Mouse (Mus musculus): ENCODE results near the gene Stk40. TPM values are rescaled to one million over a fixed set of nuclear protein-coding genes. Genes with fewer than 3 reads are reported as not detected.

Stk40 gene
- polyA plus RNA-seq, 1 experiment from 2014 or later, result 49.4 TPM

Other genes starting within 250 kb of the Stk40 start
- gene Csf3r, start 79.4 kb upstream of the Stk40 start, polyA plus RNA-seq (2016; fragmentation: Nextera tagmentation; extraction: Ambion mirVana), result 0.30 and 1.3 TPM in 2 replicates
- gene Mrps15, start 57.0 kb upstream of the Stk40 start, polyA plus RNA-seq (2016; fragmentation: Nextera tagmentation; extraction: Ambion mirVana), result 133 and 140 TPM in 2 replicates
- 23.5 and 25.0 TPM in 2 replicates for gene Oscp1, start 45.4 kb upstream of the Stk40 start, polyA plus RNA-seq (2016; fragmentation: Nextera tagmentation; extraction: Ambion mirVana)
- 37.7 and 39.6 TPM in 2 replicates for gene Lsm10, start 7.3 kb upstream of the Stk40 start, polyA plus RNA-seq (2016; fragmentation: Nextera tagmentation; extraction: Ambion mirVana)
- 35.4 and 40.0 TPM in 2 replicates for gene Eva1b, start 43.8 kb downstream of the Stk40 start, polyA plus RNA-seq (2016; fragmentation: Nextera tagmentation; extraction: Ambion mirVana)
- 3.7 and 5.3 TPM in 2 replicates for gene Sh3d21, start 59.5 kb downstream of the Stk40 start, polyA plus RNA-seq (2016; fragmentation: Nextera tagmentation; extraction: Ambion mirVana)
- 250 and 255 TPM in 2 replicates for gene Thrap3, start 98.8 kb downstream of the Stk40 start, polyA plus RNA-seq (2016; fragmentation: Nextera tagmentation; extraction: Ambion mirVana)
- gene Map7d1, start 152.4 kb downstream of the Stk40 start, polyA plus RNA-seq (2016; fragmentation: Nextera tagmentation; extraction: Ambion mirVana), result 143 and 150 TPM in 2 replicates
- 109 and 113 TPM in 2 replicates for gene Trappc3, start 158.4 kb downstream of the Stk40 start, polyA plus RNA-seq (2016; fragmentation: Nextera tagmentation; extraction: Ambion mirVana)
- gene Col8a2, start 182.8 kb downstream of the Stk40 start, polyA plus RNA-seq (2016; fragmentation: Nextera tagmentation; extraction: Ambion mirVana), result 50.1 and 56.7 TPM in 2 replicates
- 65.2 and 74.3 TPM in 2 replicates for gene Adprhl2, start 217.7 kb downstream of the Stk40 start, polyA plus RNA-seq (2016; fragmentation: Nextera tagmentation; extraction: Ambion mirVana)
- gene Tekt2, start 221.7 kb downstream of the Stk40 start, polyA plus RNA-seq (2016; fragmentation: Nextera tagmentation; extraction: Ambion mirVana), result 6.3 and 6.7 TPM in 2 replicates